Mouse (Mus musculus): Measurements from ENCODE around the gene Aif1.

Gene Aif1

DNA sequence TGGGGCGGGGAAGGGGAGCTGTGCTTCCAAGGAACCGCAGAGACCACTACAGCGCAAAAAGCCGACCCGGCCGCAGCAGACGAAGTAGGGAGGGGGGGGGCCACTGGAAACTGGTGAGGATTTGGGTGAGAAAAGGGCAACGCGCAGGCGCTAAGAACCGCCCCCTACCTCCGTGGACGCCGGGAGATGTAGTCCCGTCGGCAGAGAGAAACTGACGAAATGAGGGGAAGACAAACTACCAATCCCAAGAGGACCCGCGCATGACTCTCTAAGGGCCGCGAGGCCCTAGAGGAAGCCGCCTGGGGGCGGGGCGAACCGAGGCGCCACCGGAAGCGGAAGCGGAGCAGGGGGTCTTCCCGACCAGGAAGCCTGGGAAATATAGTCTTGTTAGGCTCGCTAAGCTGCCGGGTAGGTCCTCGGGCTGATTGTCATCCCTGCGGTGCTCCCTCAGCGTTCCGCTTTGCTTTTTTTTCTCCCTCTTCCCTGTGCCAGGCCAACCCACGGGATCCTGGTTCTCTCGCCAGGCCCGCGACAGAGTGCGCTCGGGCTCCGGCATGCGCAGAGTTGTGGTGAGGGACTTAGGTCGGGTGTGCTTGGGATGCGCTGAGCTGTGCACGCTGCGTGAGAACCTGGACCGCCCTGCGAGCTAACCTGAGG is 54.6 kb downstream of the Aif1 start, which contains the start of gene Gpank1:
Gene Gpank1 (plus strand): TSS at position 313 of the 657 bp plus-strand sequence.
- in situ Hi-C loops (cut with MboI, MseI), result no loop called here
